Mouse (Mus musculus) layer of hippocampus, postnatal 36 days (tissue): ENCODE measurements around the gene Dock8. TPM values are rescaled to one million over a fixed set of nuclear protein-coding genes. Genes with fewer than 3 reads are reported as not detected.

ENCODE experiments used
- total RNA-seq, 2 experiments: library from RNA; stranded (reverse); gene quantifications; 2 replicates each; pipeline ENCODE4 v1.2.3; 2021

Gene Dock8
- total RNA-seq, 2 experiments from 2014 or later = 2.9 to 3.8 TPM

Other genes starting within 250 kb of the Dock8 start
- 1 to 10 TPM; 3.7 to 5.2 TPM for gene Pgm5, start 137.7 kb upstream of the Dock8 start, total RNA-seq
- 100 to 1,000 TPM; 203 to 206 TPM for gene Gm10053, start 123.8 kb upstream of the Dock8 start, total RNA-seq
- gene Foxd4, start 98.3 kb upstream of the Dock8 start, total RNA-seq = not detected
- 10 to 100 TPM; 13.3 to 14.1 TPM for gene Cbwd1, start 37.9 kb upstream of the Dock8 start, total RNA-seq
- gene Kank1, start 237.4 kb downstream of the Dock8 start, total RNA-seq = 10 to 100 TPM; 21.7 to 24.8 TPM